Mouse (Mus musculus) inflammation-experienced regulatory T-cells, adult 16 weeks (primary cell): ENCODE data around the gene Xrcc4. TPM values are rescaled to one million over a fixed set of nuclear protein-coding genes. Genes with fewer than 3 reads are reported as not detected.

ENCODE experiments used
- polyA plus RNA-seq: library from polyadenylated mRNA; unstranded; fragments of 100-300 nt; shearing (Covaris generic); gene quantifications from one replicate; pipeline ENCODE4 v1.2.1, GENCODE M21; 2017

Xrcc4 gene
- polyA plus RNA-seq, result 20.2 TPM

DNA sequence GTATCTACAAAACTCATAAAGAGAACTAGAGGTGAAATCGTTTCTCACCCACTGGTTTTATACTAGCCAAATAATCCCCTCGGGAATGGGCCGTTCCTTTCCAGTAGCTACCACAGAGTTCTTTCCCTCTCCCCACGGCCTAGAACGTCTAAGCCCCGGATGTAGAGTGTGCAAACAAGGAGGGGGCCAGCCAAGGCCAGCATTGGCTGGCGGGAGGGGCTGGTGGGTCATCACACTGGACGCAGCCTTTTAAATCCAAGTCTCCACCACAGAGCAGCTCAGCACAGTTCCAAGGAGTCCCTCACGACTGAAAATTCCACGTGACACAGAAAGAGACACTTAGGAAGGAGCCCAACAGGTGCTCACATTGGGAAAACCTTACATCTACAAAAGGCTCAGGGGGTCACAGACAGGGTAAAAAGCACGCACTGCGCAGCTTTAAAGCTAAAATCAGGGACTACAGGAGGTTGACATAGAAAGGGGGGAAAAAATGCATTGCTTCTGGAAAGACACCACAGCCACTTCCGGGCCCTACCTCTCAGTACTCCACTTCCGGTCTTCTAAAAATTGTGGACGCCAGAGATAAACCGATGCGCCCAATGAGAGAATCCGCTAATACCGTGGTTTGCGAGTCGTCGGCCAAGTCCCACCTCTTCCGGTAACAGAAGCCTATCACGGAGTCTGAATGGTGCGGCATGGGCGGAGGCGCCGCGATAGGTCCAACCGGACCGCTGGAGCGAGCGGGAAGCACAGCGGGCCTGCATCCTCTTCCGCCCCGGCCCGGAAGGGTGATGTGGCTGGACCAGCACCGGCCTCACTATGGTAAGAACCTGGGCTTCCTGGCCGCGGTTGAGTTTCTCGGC is at the start of gene Xrcc4, which contains the start of gene Tmem167:
Gene Xrcc4, minus strand, starts transcription at position 647 of the 863 bp plus-strand sequence.
Gene Tmem167, plus strand, starts transcription at position 162 of the 863 bp plus-strand sequence.

GRCm38 (mm10) chr13:89741766-89742685 is 347.4 kb downstream of the Xrcc4 start, which contains the start of gene Vcan:
Gene Vcan, minus strand, starts transcription at chr13:89742509.

Other genes starting within 250 kb of the Xrcc4 start
- 41.0 TPM for gene Tmem167, start 485 bp downstream of the Xrcc4 start, polyA plus RNA-seq